Mouse (Mus musculus) embryonic stem cell, embryonic (primary cell): Measurements from ENCODE around the gene Tead1.

Source experiments
- CTCF ChIA-PET, 4 experiments: fragments of 300-600 bp in 2 of 4; fragments of 350-600 bp in 2 of 4; sonication (Branson Sonifier 250); formaldehyde crosslinking; loops; one replicate each; lab custom pipeline; 2022; ENCODE audit warnings: inconsistent platforms in 2 of 4; lab: Charles Lee
- POLR2A ChIA-PET, 4 experiments: fragments of 300-600 bp in 2 of 4; fragments of 350-600 bp in 2 of 4; sonication (Branson Sonifier 250); formaldehyde crosslinking; loops; one replicate each; lab custom pipeline; 2022; ENCODE audit warnings: antibody characterized with exemption in 4 of 4, inconsistent platforms in 1 of 4; lab: Charles Lee

The Tead1 gene

GRCm38 (mm10) chr7:112955955-112956354 is 276.8 kb downstream of the Tead1 start:
- CTCF ChIA-PET = interaction anchor here in 2 of 4 experiments (0.7 to 0.8 kb wide), 2 partner anchors 10 to 488 kb away, joined by 4 to 7 read pairs; no protein-coding TSS in a partner anchor
- POLR2A ChIA-PET = interaction anchor here (0.5 to 2.3 kb wide), 13 partner anchors 9 to 462 kb away, joined by 3 to 10 read pairs (median 4); partner anchors contain the start of gene Btbd10 (in 2 of the 4)
